Mouse (Mus musculus): ENCODE results near the gene Khdc4.
A peak's percentile ranks its signal among the peaks of the same experiment; 100 is the strongest.

The Khdc4 gene

DNA sequence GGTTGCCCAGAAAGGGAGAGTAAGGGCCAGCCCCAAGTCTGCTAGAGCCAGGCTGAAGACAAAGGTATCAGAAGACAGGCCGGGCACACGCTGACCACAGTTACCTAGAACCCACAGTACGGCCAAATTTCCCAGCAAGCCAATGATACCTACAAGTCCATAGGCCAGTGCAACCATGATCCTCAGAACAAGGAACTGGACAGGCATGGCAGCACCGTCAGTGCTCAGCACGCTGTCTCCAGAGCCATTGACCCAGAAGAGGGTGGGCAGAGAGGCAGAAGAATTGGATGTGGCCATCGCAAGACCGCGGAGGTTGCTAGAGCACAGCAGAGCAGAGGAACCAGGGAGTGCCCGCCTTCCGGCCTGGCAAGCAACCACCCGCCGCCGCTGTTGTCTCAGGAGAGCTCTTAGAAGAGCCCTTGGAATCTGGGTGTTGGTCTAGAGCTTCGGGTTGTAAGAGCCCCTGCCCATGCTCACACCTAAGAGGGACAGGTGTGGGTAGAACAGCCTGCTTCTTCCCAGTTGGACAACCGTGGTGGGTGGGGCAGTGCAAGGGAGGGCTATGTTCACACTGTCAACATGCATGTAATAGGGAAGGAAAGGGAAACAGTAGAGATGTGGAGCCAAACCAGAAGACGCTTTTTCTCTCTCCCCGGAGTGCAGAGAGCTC, 32.6 kb upstream of the Khdc4 start, which contains the start of gene Rxfp4:
Rxfp4 (minus strand) TSS at position 297 of the 670 bp plus-strand sequence.
- no peaks in the 10 kb centered on the region for H3K27me3 ChIP-seq (ENCODE audit: insufficient read depth, low read length)
- peaks cover 7% of the 10 kb centered on the region for H3K36me3 ChIP-seq (ENCODE audit: insufficient read depth, low read length)
- H3K4me3 ChIP-seq (replicated peaks; ENCODE audit: low read length): peak within 1 kb of the TSS; percentile 48
- peaks cover 56% of the 10 kb centered on the region for H3K4me1 ChIP-seq (replicated peaks; ENCODE audit: low read depth, low read length)
- TF ChIP-seq POU5F1 (IDR thresholded peaks at IDR 0.05; ENCODE audit: borderline replicate concordance, low read length): no peak
- no peak for TF ChIP-seq CTCF (conservative IDR thresholded peaks at IDR 0.05; ENCODE audit: low read length)
- no peak for TF ChIP-seq NANOG (IDR thresholded peaks at IDR 0.05; ENCODE audit: borderline replicate concordance, low read length)
- H3K9me3 ChIP-seq (ENCODE audit: low read length): no peaks in the 10 kb centered on the region

DNA sequence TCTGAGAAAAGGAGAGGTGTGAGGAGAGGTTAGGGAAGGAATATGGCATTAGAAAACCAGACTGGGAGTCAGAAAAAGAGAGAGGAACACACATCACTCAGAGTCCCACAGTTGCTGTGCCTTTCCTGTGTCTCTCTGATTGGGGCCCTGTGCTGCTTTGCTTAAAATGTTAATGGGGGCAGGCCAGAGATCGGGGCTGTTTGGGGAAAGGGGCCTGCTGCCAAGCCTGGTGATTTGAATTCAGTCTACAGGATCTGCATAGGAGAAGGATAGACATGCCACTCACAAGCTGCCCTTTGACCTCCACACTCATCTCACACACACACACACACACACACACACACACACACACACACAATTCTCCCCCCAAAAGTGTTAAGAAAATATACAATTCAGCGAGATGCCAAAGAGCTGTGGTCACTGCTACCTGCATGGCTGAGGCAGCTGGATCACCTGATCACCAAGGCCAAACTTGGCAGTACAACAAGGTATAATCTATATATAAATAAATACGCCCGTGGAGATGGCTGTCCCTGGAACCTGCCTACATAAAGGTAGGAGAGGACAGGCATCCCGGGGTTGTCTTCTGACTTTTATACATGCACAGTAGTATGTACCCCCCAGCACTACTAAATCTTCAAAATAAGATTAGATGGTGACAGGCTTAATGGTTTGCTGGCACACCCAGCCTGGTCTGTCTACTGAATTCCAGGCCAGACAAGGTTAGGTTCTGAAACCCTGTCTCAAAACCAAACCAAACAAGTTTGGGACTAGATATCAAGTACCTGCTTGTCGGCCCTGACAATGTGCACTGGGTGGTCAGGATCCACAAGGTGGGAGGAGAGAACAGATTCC, 31.9 kb upstream of the Khdc4 start:
- no peaks in the 10 kb centered on the region for H3K9me3 ChIP-seq (ENCODE audit: low read length)
- no peaks in the 10 kb centered on the region for H3K27me3 ChIP-seq (ENCODE audit: insufficient read depth, low read length)
- no peak overlapping the region for H3K4me3 ChIP-seq (replicated peaks; ENCODE audit: low read length)
- H3K36me3 ChIP-seq (ENCODE audit: insufficient read depth, low read length): no peaks in the 10 kb centered on the region
- H3K4me1 ChIP-seq (replicated peaks; ENCODE audit: low read depth, low read length): peaks cover 48% of the 10 kb centered on the region
- TF ChIP-seq NANOG (IDR thresholded peaks at IDR 0.05; ENCODE audit: borderline replicate concordance, low read length): no peak
- TF ChIP-seq CTCF (conservative IDR thresholded peaks at IDR 0.05; ENCODE audit: low read length): no peak
- no peak for TF ChIP-seq POU5F1 (IDR thresholded peaks at IDR 0.05; ENCODE audit: borderline replicate concordance, low read length)

DNA sequence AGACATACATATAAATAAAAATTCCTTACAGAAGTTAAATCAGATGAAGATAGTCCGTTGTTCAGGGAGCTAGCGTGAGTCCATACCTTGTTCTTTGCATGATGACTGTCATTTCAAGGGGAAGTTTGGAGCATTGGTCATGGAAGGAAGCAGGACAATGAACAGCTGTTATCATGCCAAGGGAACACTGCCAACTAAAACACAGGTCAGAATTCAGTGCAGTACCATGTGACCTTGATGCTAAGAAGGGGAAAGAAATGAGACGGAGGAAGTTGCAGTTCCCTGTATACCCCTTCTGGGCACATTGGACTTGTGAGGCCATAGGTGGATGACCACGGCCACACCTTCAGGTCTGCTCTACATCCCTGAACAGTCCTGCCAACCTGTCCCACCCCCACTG, 31.0 kb upstream of the Khdc4 start:
- Histone ChIP-seq H3K36me3 (ENCODE audit: insufficient read depth, low read length) (no peaks in the 10 kb centered on the region), H3K9me3 (ENCODE audit: low read length) (no peaks in the 10 kb centered on the region), H3K27me3 (ENCODE audit: insufficient read depth, low read length) (no peaks in the 10 kb centered on the region), H3K4me1 (replicated peaks; ENCODE audit: low read depth, low read length) (peaks cover 39% of the 10 kb centered on the region), H3K4me3 (replicated peaks; ENCODE audit: low read length) (no peak overlapping the region)
- TF ChIP-seq CTCF (conservative IDR thresholded peaks at IDR 0.05; ENCODE audit: low read length) (no peak), POU5F1 (IDR thresholded peaks at IDR 0.05; ENCODE audit: borderline replicate concordance, low read length) (no peak), NANOG (IDR thresholded peaks at IDR 0.05; ENCODE audit: borderline replicate concordance, low read length) (no peak)

DNA sequence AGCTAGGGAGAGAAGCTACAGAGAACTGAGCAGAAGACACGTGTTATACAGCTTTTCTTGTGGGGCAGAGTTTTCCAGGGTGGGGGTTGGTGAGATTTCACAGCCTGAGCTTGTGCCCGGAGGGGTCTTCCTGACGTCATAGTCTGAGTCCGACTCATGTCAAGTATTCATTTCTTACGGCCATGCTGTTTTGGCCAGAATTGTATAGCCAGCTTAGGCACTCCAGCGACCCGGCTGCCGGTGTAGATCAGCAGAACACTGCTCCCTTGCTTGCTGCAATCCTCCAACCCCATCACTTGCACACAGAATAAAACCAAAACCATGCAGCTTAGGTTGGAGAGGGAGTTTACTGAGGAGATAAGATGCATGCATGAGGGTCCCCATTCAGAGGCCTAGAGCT, 30.0 kb upstream of the Khdc4 start:
- TF ChIP-seq CTCF (conservative IDR thresholded peaks at IDR 0.05; ENCODE audit: low read length): no peak
- no peak for TF ChIP-seq NANOG (IDR thresholded peaks at IDR 0.05; ENCODE audit: borderline replicate concordance, low read length)
- no peak for TF ChIP-seq POU5F1 (IDR thresholded peaks at IDR 0.05; ENCODE audit: borderline replicate concordance, low read length)
- Histone ChIP-seq H3K4me3 (replicated peaks; ENCODE audit: low read length) (no peak overlapping the region), H3K36me3 (ENCODE audit: insufficient read depth, low read length) (no peaks in the 10 kb centered on the region)

DNA sequence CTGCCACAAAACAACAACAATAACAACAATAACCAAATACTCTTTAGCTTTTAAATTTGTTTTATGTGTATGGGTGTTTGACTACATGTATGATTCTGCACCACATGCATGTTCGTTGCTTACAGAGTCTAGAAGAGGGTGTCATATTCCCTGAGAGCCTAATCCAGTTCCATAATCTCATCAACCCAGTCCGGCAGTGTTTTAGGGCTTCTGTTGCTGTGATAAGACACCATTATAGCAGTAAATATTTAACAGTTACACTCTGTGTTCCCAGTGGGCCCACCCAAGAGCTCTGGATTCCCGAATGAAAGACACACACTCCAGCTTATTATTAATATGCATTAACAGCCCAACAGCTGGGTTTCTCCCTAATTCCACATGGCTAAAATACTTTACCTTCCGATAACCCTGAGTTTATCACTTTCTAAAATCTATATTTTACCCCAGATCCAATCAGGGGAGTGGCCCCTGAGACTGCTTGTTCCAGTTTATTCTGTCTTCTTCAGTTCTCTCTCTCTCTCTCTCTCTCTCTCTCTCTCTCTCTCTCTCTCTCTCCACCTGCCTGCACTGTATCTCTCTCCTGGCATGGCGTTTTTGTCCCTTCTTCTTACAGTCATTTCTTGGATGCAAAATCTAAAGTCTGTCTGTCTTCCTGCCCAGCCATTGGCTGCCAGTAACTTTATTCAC, 27.0 kb upstream of the Khdc4 start:
- TF ChIP-seq POU5F1 (IDR thresholded peaks at IDR 0.05; ENCODE audit: borderline replicate concordance, low read length) (no peak), CTCF (conservative IDR thresholded peaks at IDR 0.05; ENCODE audit: low read length) (no peak), NANOG (IDR thresholded peaks at IDR 0.05; ENCODE audit: borderline replicate concordance, low read length) (no peak)
- H3K9me3 ChIP-seq (ENCODE audit: low read length): peaks cover 17% of the 10 kb centered on the region
- no peaks in the 10 kb centered on the region for H3K27me3 ChIP-seq (ENCODE audit: insufficient read depth, low read length)
- no peak overlapping the region for H3K4me3 ChIP-seq (replicated peaks; ENCODE audit: low read length)
- no peaks in the 10 kb centered on the region for H3K36me3 ChIP-seq (ENCODE audit: insufficient read depth, low read length)
- no peaks in the 10 kb centered on the region for H3K4me1 ChIP-seq (replicated peaks; ENCODE audit: low read depth, low read length)

More for the DNA sequence above, 30.0 kb upstream of the Khdc4 start:
- Histone ChIP-seq H3K4me1 (replicated peaks; ENCODE audit: low read depth, low read length) (peaks cover 29% of the 10 kb centered on the region), H3K9me3 (ENCODE audit: low read length) (no peaks in the 10 kb centered on the region), H3K27me3 (ENCODE audit: insufficient read depth, low read length) (no peaks in the 10 kb centered on the region)

DNA sequence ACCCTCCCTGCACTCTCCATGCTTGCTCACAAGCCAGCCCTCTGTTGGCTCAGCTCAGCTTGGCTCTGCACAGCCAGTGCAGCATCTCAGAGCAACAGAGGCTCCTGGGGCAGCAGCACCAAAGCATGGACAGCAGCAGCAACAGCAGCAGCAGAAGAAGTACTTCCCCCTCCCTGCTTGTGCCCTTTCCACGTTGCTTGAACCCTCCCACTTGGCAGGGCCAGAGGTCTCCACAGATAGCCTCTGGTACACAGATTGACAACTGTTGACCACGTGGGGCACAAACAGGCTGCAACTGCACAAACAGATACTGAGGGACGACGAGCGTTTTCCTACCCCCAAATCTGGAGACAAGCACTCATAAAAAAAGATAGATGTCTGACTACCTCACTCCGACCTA, 25.8 kb upstream of the Khdc4 start:
- H3K4me1 ChIP-seq (replicated peaks; ENCODE audit: low read depth, low read length): no peaks in the 10 kb centered on the region
- no peak overlapping the region for H3K4me3 ChIP-seq (replicated peaks; ENCODE audit: low read length)
- TF ChIP-seq NANOG (IDR thresholded peaks at IDR 0.05; ENCODE audit: borderline replicate concordance, low read length) (no peak), CTCF (conservative IDR thresholded peaks at IDR 0.05; ENCODE audit: low read length) (no peak)
- no peaks in the 10 kb centered on the region; the same call in 1 of the 2 replicates for H3K36me3 ChIP-seq (ENCODE audit: insufficient read depth, low read length)
- H3K9me3 ChIP-seq (ENCODE audit: low read length): peaks cover 29% of the 10 kb centered on the region
- no peaks in the 10 kb centered on the region for H3K27me3 ChIP-seq (ENCODE audit: insufficient read depth, low read length)

DNA sequence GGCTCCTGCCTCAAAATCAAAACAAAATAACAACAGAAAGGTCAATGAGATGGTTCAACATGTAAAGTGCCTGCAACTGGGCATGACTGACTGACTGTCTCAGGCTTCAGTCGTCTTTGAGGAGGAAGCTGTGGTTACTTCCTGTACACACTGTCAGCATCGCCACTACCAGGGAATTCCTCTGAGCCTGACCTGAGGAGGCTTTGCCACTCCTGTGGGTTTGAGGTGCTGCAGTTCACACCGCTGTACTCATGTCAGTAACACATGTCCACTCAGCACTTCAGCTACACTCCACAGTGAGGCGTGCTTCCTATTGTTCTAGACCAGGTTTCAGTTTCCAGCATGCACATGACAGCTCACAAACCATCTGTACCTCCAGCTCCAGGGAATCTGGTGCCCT, 21.5 kb upstream of the Khdc4 start:
- Histone ChIP-seq H3K4me1 (replicated peaks; ENCODE audit: low read depth, low read length) (no peaks in the 10 kb centered on the region), H3K27me3 (ENCODE audit: insufficient read depth, low read length) (no peaks in the 10 kb centered on the region), H3K9me3 (ENCODE audit: low read length) (peaks cover 44% of the 10 kb centered on the region), H3K4me3 (replicated peaks; ENCODE audit: low read length) (no peak overlapping the region), H3K36me3 (ENCODE audit: insufficient read depth, low read length) (no peaks in the 10 kb centered on the region; the same call in 1 of the 2 replicates)
- TF ChIP-seq NANOG (IDR thresholded peaks at IDR 0.05; ENCODE audit: borderline replicate concordance, low read length): no peak
- TF ChIP-seq POU5F1 (IDR thresholded peaks at IDR 0.05; ENCODE audit: borderline replicate concordance, low read length): no peak
- no peak for TF ChIP-seq CTCF (conservative IDR thresholded peaks at IDR 0.05; ENCODE audit: low read length)

DNA sequence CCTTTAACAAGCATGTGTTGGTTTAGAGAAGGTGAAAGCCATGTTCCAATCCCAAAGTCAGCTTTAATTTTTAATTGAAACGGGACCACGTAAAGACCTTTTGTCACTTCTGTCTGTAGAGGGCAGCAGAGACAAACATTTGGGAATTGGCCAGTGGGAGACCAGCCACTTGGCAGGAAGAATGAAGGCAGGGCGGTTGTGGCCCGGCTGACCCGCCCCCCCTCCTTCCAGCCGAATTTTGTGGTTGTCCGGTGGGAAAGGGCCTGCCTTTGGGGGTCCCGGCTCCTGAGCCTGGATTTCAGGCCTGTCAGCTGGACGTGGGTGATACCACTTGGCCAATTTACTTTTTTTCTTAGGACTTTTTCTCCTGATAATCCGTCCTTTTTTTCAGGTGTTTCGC, 8.2 kb upstream of the Khdc4 start:
- H3K27me3 ChIP-seq (ENCODE audit: insufficient read depth, low read length): no peaks in the 10 kb centered on the region
- H3K36me3 ChIP-seq (ENCODE audit: insufficient read depth, low read length): no peaks in the 10 kb centered on the region
- H3K4me1 ChIP-seq (replicated peaks; ENCODE audit: low read depth, low read length): peaks cover 4% of the 10 kb centered on the region
- H3K4me3 ChIP-seq (replicated peaks; ENCODE audit: low read length): no peak overlapping the region
- TF ChIP-seq CTCF (conservative IDR thresholded peaks at IDR 0.05; ENCODE audit: low read length): peak; percentile 51
- no peak for TF ChIP-seq POU5F1 (IDR thresholded peaks at IDR 0.05; ENCODE audit: borderline replicate concordance, low read length)
- H3K9me3 ChIP-seq (ENCODE audit: low read length): peaks cover 38% of the 10 kb centered on the region
